Mouse (Mus musculus) myocyte (in vitro differentiated cells): ENCODE measurements around the gene Ankdd1a.

Experiments
- E2F4 ChIP-seq: IDR thresholded peaks from one replicate; pipeline ENCODE4 v1.6.1; 2011; ENCODE audit warnings: mild to moderate bottlenecking, control low read depth, moderate library complexity; ENCODE audit not compliant: insufficient read depth
- MAX ChIP-seq: IDR thresholded peaks from one replicate; pipeline ENCODE4 v1.6.1; 2011; ENCODE audit warnings: low read depth, mild to moderate bottlenecking, control low read depth
- MYOD1 ChIP-seq, 3 experiments: IDR thresholded peaks; one replicate each; pipeline ENCODE4 v1.6.1; 2011; ENCODE audit warnings: control low read depth in 2 of 3, low read depth in 2 of 3, mild to moderate bottlenecking in 2 of 3, moderate library complexity in 1 of 3; ENCODE audit not compliant: insufficient read length in 2 of 3, control insufficient read depth in 1 of 3
- POLR2A ChIP-seq: IDR thresholded peaks from one replicate; pipeline ENCODE4 v1.6.1; 2011; ENCODE audit warnings: low read depth, mild to moderate bottlenecking, control low read depth, moderate library complexity; ENCODE audit not compliant: insufficient read length
- TCF12 ChIP-seq: IDR thresholded peaks from one replicate; pipeline ENCODE4 v1.6.1; 2011; ENCODE audit warnings: mild to moderate bottlenecking, control low read depth; ENCODE audit not compliant: poor library complexity, insufficient read depth, severe bottlenecking
- TCF3 ChIP-seq: IDR thresholded peaks from one replicate; pipeline ENCODE4 v1.6.1; 2011; ENCODE audit warnings: low read depth, control low read depth; ENCODE audit not compliant: insufficient read length
- USF1 ChIP-seq: IDR thresholded peaks from one replicate; pipeline ENCODE4 v1.6.1; 2011; ENCODE audit warnings: low read depth, mild to moderate bottlenecking, control low read depth, moderate library complexity

DNA sequence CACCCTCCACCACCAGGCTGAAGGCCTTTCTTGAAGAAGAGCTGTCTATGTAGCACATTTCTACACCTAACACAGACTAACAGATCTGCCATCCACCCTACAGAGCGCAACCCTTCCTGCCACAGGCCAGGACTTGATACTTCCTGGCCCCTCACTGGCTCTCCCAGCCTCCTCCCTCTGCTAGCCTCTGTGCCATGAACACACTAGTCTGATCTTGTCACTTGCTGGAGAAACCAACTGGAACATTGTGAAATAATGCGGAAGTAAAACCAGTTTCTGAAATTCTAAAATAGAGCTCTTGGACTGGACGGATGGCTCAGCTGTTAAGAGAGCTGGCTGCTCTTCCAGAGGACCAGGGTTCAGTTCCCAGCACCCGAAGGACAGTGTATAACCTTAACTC lies 27.1 kb downstream of the Ankdd1a start:
- TF ChIP-seq POLR2A (no peak), USF1 (no peak), E2F4 (no peak), TCF12 (no peak), MYOD1 (IDR thresholded peaks at IDR 0.05; ENCODE audit: control insufficient read depth in 1 of 3, insufficient read length in 2 of 3, low read depth in 2 of 3) (no peak), TCF3 (no peak), MAX (no peak)
